Mouse (Mus musculus) right cerebral cortex, postnatal 4 days (tissue): Measurements from ENCODE around the gene Cyp27b1.
"Not testable (repeated sequence)": the region's sequence is repeated elsewhere in the genome, so short reads cannot be mapped to it uniquely, and the experiment has no call there.

Experiments used
- DNase-seq: peaks from one replicate; pipeline ENCODE4 v3.0.0-alpha.2; 2022

The Cyp27b1 gene

GRCm38 (mm10) chr10:127071203-127071602, 23.2 kb downstream of the Cyp27b1 start:
- DNase-seq, result no peak

- DNase-seq, result not testable (repeated sequence)
These were observed 24.2 kb downstream of the Cyp27b1 start for GRCm38 (mm10) chr10:127072270-127072669.

- not testable (repeated sequence) for DNase-seq
These were observed 24.9 kb downstream of the Cyp27b1 start for GRCm38 (mm10) chr10:127072969-127073368.

- no peak for DNase-seq
These were observed 25.9 kb downstream of the Cyp27b1 start for GRCm38 (mm10) chr10:127073981-127074380.

- DNase-seq, result no peak
These were observed 27.0 kb downstream of the Cyp27b1 start, which contains the start of gene Agap2 for GRCm38 (mm10) chr10:127075080-127075479. TSS of gene Agap2 (plus strand) at chr10:127075284.

- DNase-seq, result no peak
These were observed 27.6 kb downstream of the Cyp27b1 start for GRCm38 (mm10) chr10:127075651-127076050.

- DNase-seq, result no peak
These were observed 28.0 kb downstream of the Cyp27b1 start for GRCm38 (mm10) chr10:127076082-127076481.

- peak; percentile 48 for DNase-seq
These were observed 29.5 kb downstream of the Cyp27b1 start for GRCm38 (mm10) chr10:127077515-127077914.

GRCm38 (mm10) chr10:127078001-127078676, 30.1 kb downstream of the Cyp27b1 start:
- peak; percentile 56 for DNase-seq

- peak; percentile 75 for DNase-seq
These were observed 30.9 kb downstream of the Cyp27b1 start for GRCm38 (mm10) chr10:127078677-127079575.

GRCm38 (mm10) chr10:127079665-127080391, 31.8 kb downstream of the Cyp27b1 start:
- peak; percentile 69 for DNase-seq

- no peak for DNase-seq
These were observed 33.1 kb downstream of the Cyp27b1 start for GRCm38 (mm10) chr10:127080901-127081780.

- DNase-seq, result no peak
These were observed 34.1 kb downstream of the Cyp27b1 start for GRCm38 (mm10) chr10:127081996-127082620.

GRCm38 (mm10) chr10:127083292-127083914, 35.4 kb downstream of the Cyp27b1 start:
- DNase-seq, result no peak

GRCm38 (mm10) chr10:127083915-127084306, 35.9 kb downstream of the Cyp27b1 start:
- DNase-seq, result no peak

- no peak for DNase-seq
These were observed 37.0 kb downstream of the Cyp27b1 start for GRCm38 (mm10) chr10:127085052-127085451.

GRCm38 (mm10) chr10:127085633-127086032, 37.6 kb downstream of the Cyp27b1 start:
- no peak for DNase-seq

GRCm38 (mm10) chr10:127090560-127091411, 42.7 kb downstream of the Cyp27b1 start:
- peak; percentile 57 for DNase-seq

GRCm38 (mm10) chr10:127091507-127092396, 43.7 kb downstream of the Cyp27b1 start:
- DNase-seq, result no peak
